Mouse (Mus musculus) effector memory CD4-positive, alpha-beta T cell, adult 7 months (primary cell): ENCODE data around the gene Acsm3. TPM values are rescaled to one million over a fixed set of nuclear protein-coding genes. Genes with fewer than 3 reads are reported as not detected.

Experiments
- polyA plus RNA-seq: library from polyadenylated mRNA; unstranded; fragments of 100-300 nt; shearing (Covaris generic); gene quantifications from one replicate; pipeline ENCODE4 v1.2.1, GENCODE M21; 2017

Acsm3 gene
- polyA plus RNA-seq: 0.18 TPM

DNA sequence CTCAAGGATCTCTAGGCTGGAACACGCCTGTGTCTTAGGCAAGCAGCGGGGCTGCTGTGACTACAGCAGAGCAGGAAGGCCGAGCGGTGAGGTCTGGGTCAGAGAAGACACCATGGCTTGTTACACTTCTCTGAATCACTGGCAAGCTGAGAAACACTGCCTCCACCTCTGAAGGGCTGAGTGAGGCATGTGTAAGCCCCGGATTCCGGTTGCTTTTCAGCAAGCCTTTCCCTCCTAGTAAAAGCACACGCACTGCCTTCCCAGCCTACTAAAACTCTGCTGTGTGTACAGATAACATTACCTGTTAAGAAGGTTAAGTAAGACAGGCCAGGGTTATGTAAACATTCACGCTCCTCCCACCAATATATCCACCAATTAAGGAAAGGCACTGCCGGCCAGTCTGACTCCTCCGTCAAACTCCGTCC lies at the start of gene Acsm3:
Gene Acsm3, plus strand, starts transcription at position 397 of the 425 bp plus-strand sequence.

DNA sequence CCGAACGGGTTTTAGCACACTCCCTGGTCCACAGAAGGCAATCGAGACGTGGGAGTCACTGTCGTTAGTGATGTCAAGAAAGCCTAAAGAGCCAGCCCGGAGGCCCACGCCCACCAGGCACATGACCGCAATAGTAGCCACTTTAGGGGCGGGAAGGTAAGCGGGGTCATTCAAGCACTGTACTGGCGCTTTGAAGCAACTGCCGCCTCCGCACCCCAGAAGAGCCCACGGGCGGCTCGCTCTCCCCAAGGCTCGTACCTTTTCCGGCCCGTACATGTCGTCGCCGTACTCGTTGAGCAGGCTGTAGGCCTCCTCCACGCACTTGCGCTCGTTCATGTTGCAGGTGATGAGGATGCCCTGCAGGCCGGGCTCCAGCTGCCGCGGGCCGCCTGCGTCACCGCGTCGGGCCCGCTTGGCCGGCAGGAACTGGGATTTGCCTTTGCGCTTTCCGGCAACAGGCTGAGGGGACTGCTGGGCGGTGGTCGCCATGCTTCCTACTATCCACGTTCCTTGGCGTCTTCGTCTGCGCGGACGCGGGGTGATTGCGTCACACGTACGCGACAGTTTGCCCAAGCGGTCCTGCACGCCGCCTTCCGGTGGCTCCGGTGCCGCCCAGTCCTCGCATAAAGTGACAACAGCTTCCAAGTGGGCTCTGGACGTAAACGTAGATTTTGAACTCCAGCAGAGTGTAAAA lies 40.3 kb upstream of the Acsm3 start, which contains the start of gene Thumpd1:
Gene Thumpd1, minus strand, starts transcription at position 546 of the 694 bp plus-strand sequence.

DNA sequence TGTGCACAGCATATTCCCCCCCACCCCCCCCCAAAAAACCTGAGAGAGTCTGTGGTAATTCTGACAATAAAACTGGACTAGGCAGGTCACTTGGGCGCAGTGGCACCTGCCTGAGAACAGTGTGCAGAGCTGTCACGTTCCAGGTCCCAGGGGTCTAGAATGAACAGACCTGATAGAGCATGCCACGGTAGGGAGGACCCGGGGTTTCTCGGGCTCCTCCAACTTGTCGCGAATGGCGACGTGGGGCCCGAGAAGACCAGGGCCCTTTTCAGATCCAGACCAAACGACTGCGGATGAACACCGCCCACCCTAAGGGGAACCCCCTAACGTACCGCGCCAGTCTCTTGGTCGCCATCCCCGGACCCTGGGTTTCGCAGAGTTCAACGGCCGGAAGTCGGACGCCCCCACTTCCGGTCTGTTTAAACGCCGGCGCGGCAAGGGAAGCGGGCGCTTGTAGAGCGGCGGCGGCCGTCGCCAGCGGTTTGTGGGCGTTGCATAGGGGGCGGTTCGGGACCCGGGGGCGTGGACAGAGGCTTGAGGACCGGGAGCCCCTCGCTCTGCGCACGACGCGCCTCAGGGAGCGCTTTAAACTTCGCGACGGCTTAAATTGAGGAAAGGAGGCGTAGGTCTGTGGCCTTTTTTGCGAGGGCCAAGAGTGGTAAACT lies 33.0 kb downstream of the Acsm3 start, which contains the start of the genes Rexo5 and Eri2:
Gene Rexo5, plus strand, starts transcription at position 421 of the 665 bp plus-strand sequence.
Gene Eri2, minus strand, starts transcription at position 473 of the 665 bp plus-strand sequence.

Other genes starting within 250 kb of the Acsm3 start
- not detected for gene Acsm5, start 241.5 kb upstream of the Acsm3 start, polyA plus RNA-seq
- not detected for gene Pdilt, start 237.4 kb upstream of the Acsm3 start, polyA plus RNA-seq
- gene Acsm2, start 206.6 kb upstream of the Acsm3 start, polyA plus RNA-seq: not detected
- gene Acsm1, start 153.9 kb upstream of the Acsm3 start, polyA plus RNA-seq: not detected
- not detected for gene Acsm4, start 70.9 kb upstream of the Acsm3 start, polyA plus RNA-seq
- 61.3 TPM for gene Thumpd1, start 40.1 kb upstream of the Acsm3 start, polyA plus RNA-seq
- 46.1 TPM for gene Rexo5, start 33.1 kb downstream of the Acsm3 start, polyA plus RNA-seq
- 6.8 TPM for gene Eri2, start 33.1 kb downstream of the Acsm3 start, polyA plus RNA-seq
- gene Lyrm1, start 134.9 kb downstream of the Acsm3 start, polyA plus RNA-seq: 9.9 TPM
- 15.1 TPM for gene Dcun1d3, start 135.4 kb downstream of the Acsm3 start, polyA plus RNA-seq